Mouse (Mus musculus) embryonic facial prominence, embryonic 13.5 days (tissue): ENCODE data around the gene Pcare. TPM values are rescaled to one million over a fixed set of nuclear protein-coding genes. Genes with fewer than 3 reads are reported as not detected.

Experiments
- ATAC-seq: fragments of 200-750 bp; cut with Nextera tagmentation; 2 replicates; pipeline ENCODE4 v1.8.0; 2017; ENCODE audit warnings: low read depth; ENCODE audit not compliant: insufficient number of reproducible peaks, insufficient read depth, low FRiP score, low TSS enrichment
- H3K27ac ChIP-seq: fragments of 300-500 bp; sonication (generic); 2 replicates; pipeline ENCODE4 v1.5.1; 2015; ENCODE audit warnings: moderate library complexity, mild to moderate bottlenecking, inconsistent platforms
- H3K27me3 ChIP-seq: fragments of 300-500 bp; sonication (generic); 2 replicates; pipeline ENCODE4 v1.6.1; 2015; ENCODE audit warnings: mild to moderate bottlenecking, inconsistent platforms
- H3K36me3 ChIP-seq: fragments of 300-500 bp; sonication (generic); 2 replicates; pipeline ENCODE4 v1.6.1; 2015; ENCODE audit warnings: mild to moderate bottlenecking, inconsistent platforms
- H3K4me1 ChIP-seq: fragments of 300-500 bp; sonication (generic); 2 replicates; pipeline ENCODE4 v1.6.1; 2015; ENCODE audit warnings: inconsistent platforms
- H3K4me2 ChIP-seq: fragments of 300-500 bp; sonication (generic); 2 replicates; pipeline ENCODE4 v1.6.1; 2015; ENCODE audit warnings: moderate library complexity, mild to moderate bottlenecking, inconsistent platforms
- H3K4me3 ChIP-seq: fragments of 300-500 bp; sonication (generic); 2 replicates; pipeline ENCODE4 v1.5.1; 2015; ENCODE audit warnings: mild to moderate bottlenecking, inconsistent platforms
- H3K9ac ChIP-seq: fragments of 300-500 bp; sonication (generic); 2 replicates; pipeline ENCODE4 v1.6.1; 2015; ENCODE audit warnings: mild to moderate bottlenecking, inconsistent platforms
- H3K9me3 ChIP-seq: fragments of 300-500 bp; sonication (generic); 2 replicates; pipeline ENCODE4 v1.6.1; 2016; ENCODE audit warnings: inconsistent platforms
- WGBS: fragments of 180-500 bp; shearing (Covaris S2); methylation state at CpG from one replicate; pipeline ENCODE4 v1.1.7; 2015; ENCODE audit warnings: mixed read lengths; 5-methylcytosine and 5-hydroxymethylcytosine counted together
- polyA plus RNA-seq: library from polyadenylated mRNA; unstranded; fragments of >200 nt; fragmentation: Nextera tagmentation; extraction: Ambion mirVana; gene quantifications from 2 replicates; pipeline ENCODE4 v1.2.1, GENCODE M21; 2015

The Pcare gene
- polyA plus RNA-seq, 1 experiment from 2014 or later = not detected

- 66% methylated on average over 15 of the region's 15 CpGs for WGBS
- Histone ChIP-seq H3K9ac (no peak overlapping the region), H3K9me3 (no peaks in the 10 kb centered on the region), H3K36me3 (no peaks in the 10 kb centered on the region), H3K4me1 (no peaks in the 10 kb centered on the region), H3K4me2 (no peak overlapping the region), H3K4me3 (no peak overlapping the region), H3K27ac (no peak overlapping the region), H3K27me3 (no peaks in the 10 kb centered on the region; the same call in 1 of the 2 replicates)
- ATAC-seq = no peak
Measured at GRCm38 (mm10) chr17:71695716-71696315, 56.9 kb downstream of the Pcare start.

GRCm38 (mm10) chr17:71695151-71695550 lies 57.5 kb downstream of the Pcare start:
- Histone ChIP-seq H3K9me3 (no peaks in the 10 kb centered on the region), H3K27ac (no peak overlapping the region), H3K4me2 (no peak overlapping the region), H3K4me1 (no peaks in the 10 kb centered on the region), H3K36me3 (no peaks in the 10 kb centered on the region), H3K27me3 (no peaks in the 10 kb centered on the region; the same call in 1 of the 2 replicates), H3K9ac (no peak overlapping the region), H3K4me3 (no peak overlapping the region)
- 90% methylated on average over 8 of the region's 8 CpGs for WGBS
- ATAC-seq = no peak

GRCm38 (mm10) chr17:71693780-71694179 lies 58.9 kb downstream of the Pcare start:
- Histone ChIP-seq H3K36me3 (no peaks in the 10 kb centered on the region), H3K4me3 (no peak overlapping the region), H3K27me3 (no peaks in the 10 kb centered on the region; the same call in 1 of the 2 replicates), H3K27ac (no peak overlapping the region), H3K9me3 (no peaks in the 10 kb centered on the region), H3K4me2 (no peak overlapping the region), H3K9ac (no peak overlapping the region), H3K4me1 (no peaks in the 10 kb centered on the region)
- 42% methylated on average over 8 of the region's 8 CpGs for WGBS
- no peak for ATAC-seq

Other genes starting within 250 kb of the Pcare start
- gene Ndc80, start 226.0 kb downstream of the Pcare start, polyA plus RNA-seq = 46.1 and 48.7 TPM in 2 replicates
- 0.89 and 1.2 TPM in 2 replicates for gene Spdya, start 200.8 kb downstream of the Pcare start, polyA plus RNA-seq
- gene Wdr43, start 137.0 kb downstream of the Pcare start, polyA plus RNA-seq = 77.3 and 77.4 TPM in 2 replicates
- gene Togaram2, start 79.6 kb downstream of the Pcare start, polyA plus RNA-seq = 0.12 and 0.41 TPM in 2 replicates
- 6.4 and 9.9 TPM in 2 replicates for gene Clip4, start 15.6 kb upstream of the Pcare start, polyA plus RNA-seq